Mouse (Mus musculus) hindbrain, embryonic 13.5 days (tissue): ENCODE measurements around the gene Runx2. TPM values are rescaled to one million over a fixed set of nuclear protein-coding genes. Genes with fewer than 3 reads are reported as not detected.

Experiments
- ATAC-seq: fragments of 200-750 bp; cut with Nextera tagmentation; 2 replicates; pipeline ENCODE4 v1.8.0; 2017; ENCODE audit warnings: moderate TSS enrichment; ENCODE audit not compliant: low FRiP score
- H3K27ac ChIP-seq: fragments of 300-500 bp; sonication (generic); 2 replicates; pipeline ENCODE4 v1.5.1; 2015; ENCODE audit warnings: inconsistent platforms, mild to moderate bottlenecking, moderate library complexity
- H3K27me3 ChIP-seq: fragments of 300-500 bp; sonication (generic); 2 replicates; pipeline ENCODE4 v1.6.1; 2015; ENCODE audit warnings: mild to moderate bottlenecking, inconsistent platforms
- H3K36me3 ChIP-seq: fragments of 300-500 bp; sonication (generic); 2 replicates; pipeline ENCODE4 v1.6.1; 2015; ENCODE audit warnings: mild to moderate bottlenecking, inconsistent platforms
- H3K4me1 ChIP-seq: fragments of 300-500 bp; sonication (generic); replicated peaks from 2 replicates; pipeline ENCODE4 v1.6.1; 2015; ENCODE audit warnings: inconsistent platforms
- H3K4me2 ChIP-seq: fragments of 300-500 bp; sonication (generic); 2 replicates; pipeline ENCODE4 v1.6.1; 2015; ENCODE audit warnings: inconsistent platforms, mild to moderate bottlenecking, moderate library complexity
- H3K4me3 ChIP-seq: fragments of 300-500 bp; sonication (generic); 2 replicates; pipeline ENCODE4 v1.5.1; 2015; ENCODE audit warnings: mild to moderate bottlenecking, inconsistent platforms
- H3K9ac ChIP-seq: fragments of 300-500 bp; sonication (generic); 2 replicates; pipeline ENCODE4 v1.6.1; 2015; ENCODE audit warnings: mild to moderate bottlenecking, inconsistent platforms
- H3K9me3 ChIP-seq: fragments of 300-500 bp; sonication (generic); 2 replicates; pipeline ENCODE4 v1.6.1; 2016; ENCODE audit warnings: inconsistent platforms
- WGBS: fragments of 180-500 bp; shearing (Covaris S2); methylation state at CpG from one replicate; pipeline ENCODE4 v1.1.7; 2015; 5-methylcytosine and 5-hydroxymethylcytosine counted together
- polyA plus RNA-seq: library from polyadenylated mRNA; unstranded; fragments of >200 nt; fragmentation: Nextera tagmentation; extraction: Ambion mirVana; gene quantifications from 2 replicates; pipeline ENCODE4 v1.2.1, GENCODE M21; 2015

Runx2 gene
- polyA plus RNA-seq, 1 experiment from 2014 or later = 0.62 TPM

DNA sequence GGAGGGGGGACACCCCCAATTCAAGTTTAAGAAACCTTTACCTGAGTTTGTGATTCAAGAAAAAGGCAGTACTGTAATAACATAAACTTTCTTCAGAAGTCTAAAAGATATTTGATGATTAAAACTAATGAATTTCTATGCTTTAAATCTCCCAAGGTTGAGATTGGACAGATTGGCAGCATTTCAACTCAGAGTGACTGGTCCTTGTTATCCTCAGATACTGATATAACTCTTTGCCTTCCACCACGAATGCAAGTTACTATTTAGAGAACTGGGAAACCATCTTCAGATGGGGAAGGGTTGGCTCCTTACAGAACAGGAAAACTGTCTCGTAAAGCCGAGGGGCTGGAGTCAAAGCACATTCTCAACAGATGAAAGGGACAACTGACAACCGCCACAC is 172.5 kb downstream of the Runx2 start:
- no peaks in the 10 kb centered on the region for H3K36me3 ChIP-seq
- no peak for ATAC-seq
- H3K9ac ChIP-seq = no peak overlapping the region
- no peak overlapping the region for H3K27ac ChIP-seq
- H3K4me1 ChIP-seq = peaks cover 4% of the 10 kb centered on the region; the same call in 1 of the 2 replicates
- no peaks in the 10 kb centered on the region for H3K9me3 ChIP-seq
- WGBS = 80% methylated on average over 4 of the region's 4 CpGs
- no peak overlapping the region for H3K4me2 ChIP-seq
- H3K4me3 ChIP-seq = no peak overlapping the region
- no peaks in the 10 kb centered on the region for H3K27me3 ChIP-seq

DNA sequence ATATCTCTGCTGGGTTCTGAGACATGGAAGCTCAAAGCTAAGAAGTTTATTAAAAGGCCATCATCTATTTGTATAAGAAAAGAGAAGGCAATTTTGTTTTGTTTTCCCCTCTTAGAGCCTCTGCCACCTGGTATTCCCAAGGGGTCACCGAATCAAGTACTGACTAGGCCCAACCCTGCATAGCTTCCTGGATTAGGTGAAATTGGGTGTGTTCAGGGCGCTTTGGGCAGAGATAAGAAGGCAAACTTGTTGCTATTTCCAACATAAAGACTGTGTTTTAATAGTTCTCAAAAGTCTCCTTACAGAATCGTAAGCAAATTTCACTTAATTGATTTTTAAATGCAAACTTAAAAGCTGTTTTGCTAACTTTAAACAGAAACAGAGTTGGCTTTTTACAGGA is 173.7 kb downstream of the Runx2 start:
- Histone ChIP-seq H3K4me1 (peaks cover 4% of the 10 kb centered on the region; the same call in 1 of the 2 replicates), H3K27me3 (no peaks in the 10 kb centered on the region), H3K9ac (no peak overlapping the region), H3K4me3 (no peak overlapping the region), H3K36me3 (no peaks in the 10 kb centered on the region), H3K27ac (no peak overlapping the region), H3K4me2 (no peak overlapping the region), H3K9me3 (no peaks in the 10 kb centered on the region)
- WGBS = 89% methylated on average over 3 of the region's 3 CpGs
- no peak for ATAC-seq

DNA sequence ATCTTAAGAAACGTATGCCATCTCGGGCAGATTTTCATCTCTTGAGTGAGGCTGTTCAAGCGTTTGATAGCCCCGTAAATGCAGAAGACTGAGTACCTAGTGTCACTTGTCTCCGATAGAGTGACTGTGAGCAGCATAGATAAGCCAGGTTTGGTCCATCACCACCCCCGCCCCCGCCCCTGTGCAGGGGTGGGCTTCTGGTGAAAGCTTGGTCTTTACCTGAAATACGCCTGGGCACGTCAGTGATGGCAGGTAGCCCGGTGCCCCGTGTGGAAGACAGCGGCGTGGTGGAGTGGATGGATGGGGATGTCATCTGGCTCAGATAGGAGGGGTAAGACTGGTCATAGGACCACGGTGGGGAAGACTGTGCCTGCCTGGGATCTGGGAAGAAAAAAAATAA is 175.2 kb downstream of the Runx2 start:
- H3K9me3 ChIP-seq = no peaks in the 10 kb centered on the region
- no peaks in the 10 kb centered on the region for H3K27me3 ChIP-seq
- H3K4me3 ChIP-seq = no peak overlapping the region
- H3K36me3 ChIP-seq = no peaks in the 10 kb centered on the region
- no peak for ATAC-seq
- H3K9ac ChIP-seq = no peak overlapping the region
- peaks cover 4% of the 10 kb centered on the region; the same call in 1 of the 2 replicates for H3K4me1 ChIP-seq
- H3K4me2 ChIP-seq = no peak overlapping the region
- H3K27ac ChIP-seq = no peak overlapping the region
- 89% methylated on average over 14 of the region's 14 CpGs for whole genome bisulfite sequencing

DNA sequence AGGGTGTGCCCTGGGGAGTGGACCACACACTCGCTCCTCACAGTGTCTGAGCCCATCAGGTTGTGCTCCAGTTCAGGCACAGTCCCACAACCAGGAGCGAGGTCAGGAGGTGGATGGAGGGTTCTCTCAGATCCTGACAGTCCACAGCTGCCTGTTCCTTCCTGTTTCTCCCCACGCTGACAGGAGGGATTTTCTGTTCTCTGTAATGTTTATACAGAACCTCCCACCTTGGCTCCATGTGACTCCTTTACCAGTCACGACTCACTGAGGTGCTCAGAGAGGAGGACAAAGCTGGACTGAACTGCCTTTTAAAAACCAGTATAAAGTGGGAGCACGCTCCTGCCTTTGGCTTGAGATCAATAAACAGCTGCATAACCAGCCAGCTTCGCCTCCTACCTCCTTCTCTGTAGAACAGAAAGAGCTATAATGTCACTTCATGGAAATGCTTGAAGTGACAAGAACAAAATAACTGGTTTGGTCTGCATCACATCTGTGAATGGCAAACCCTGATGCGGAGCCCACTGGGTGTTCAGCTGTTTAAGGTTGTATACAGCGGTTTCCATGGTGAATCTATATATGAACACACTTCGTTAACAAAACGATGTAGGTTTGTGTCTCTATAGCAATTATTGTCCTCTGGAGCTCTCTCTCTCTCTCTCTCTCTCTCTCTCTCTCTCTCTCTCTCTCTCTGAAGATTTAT is 177.3 kb downstream of the Runx2 start:
- Histone ChIP-seq H3K4me1 (peaks cover 4% of the 10 kb centered on the region; the same call in 1 of the 2 replicates), H3K27me3 (no peaks in the 10 kb centered on the region), H3K4me2 (no peak overlapping the region), H3K9me3 (no peaks in the 10 kb centered on the region), H3K4me3 (no peak overlapping the region), H3K36me3 (no peaks in the 10 kb centered on the region), H3K27ac (no peak overlapping the region), H3K9ac (no peak overlapping the region)
- ATAC-seq = no peak
- WGBS = 79% methylated on average over 10 of the region's 10 CpGs

GRCm38 (mm10) chr17:44634486-44634885 is 180.1 kb downstream of the Runx2 start:
- 78% methylated on average over 5 of the region's 5 CpGs for WGBS
- H3K4me3 ChIP-seq = no peak overlapping the region

DNA sequence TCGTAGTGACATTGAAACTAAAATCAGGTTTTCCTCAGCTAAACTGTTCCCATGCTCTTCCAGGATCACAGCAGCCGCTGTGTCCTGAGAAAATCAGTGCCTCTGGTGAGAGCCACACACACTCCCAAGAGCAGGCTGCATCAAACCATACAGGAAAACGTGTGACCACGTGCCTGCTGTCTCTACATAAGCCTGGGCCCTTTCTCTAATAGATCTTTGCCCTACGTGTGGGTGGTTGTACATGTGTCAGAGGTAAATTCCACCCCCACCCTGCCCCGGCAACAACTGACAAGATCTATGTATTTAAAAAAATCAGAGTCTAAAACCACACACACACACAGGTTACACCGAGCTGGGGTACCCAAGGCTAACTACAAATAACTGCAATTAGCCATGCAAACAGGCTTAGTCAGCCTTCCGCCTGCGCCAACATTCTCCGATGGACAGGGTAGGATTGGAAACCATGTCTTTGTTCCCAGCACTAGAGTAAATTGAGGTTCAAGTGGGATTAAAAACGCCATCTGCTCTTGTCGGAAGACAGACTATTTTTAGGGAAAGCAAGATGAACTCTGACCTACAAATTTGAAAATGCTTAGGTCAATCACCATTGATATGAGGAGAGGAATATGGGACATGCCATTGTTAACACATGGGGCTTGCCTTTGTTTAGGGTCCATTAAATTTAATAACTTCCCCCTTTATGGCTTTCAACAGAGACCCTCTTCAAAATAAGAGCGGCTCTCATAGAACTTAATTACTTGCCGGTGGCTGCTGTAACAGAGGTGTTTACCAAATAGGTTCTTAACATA is 180.8 kb downstream of the Runx2 start:
- WGBS = 82% methylated on average over 14 of the region's 14 CpGs

More at GRCm38 (mm10) chr17:44634486-44634885, 180.1 kb downstream of the Runx2 start:
- Histone ChIP-seq H3K9ac (no peak overlapping the region), H3K36me3 (no peaks in the 10 kb centered on the region), H3K27me3 (no peaks in the 10 kb centered on the region), H3K9me3 (no peaks in the 10 kb centered on the region), H3K27ac (no peak overlapping the region), H3K4me1 (peaks cover 4% of the 10 kb centered on the region; the same call in 1 of the 2 replicates), H3K4me2 (no peak overlapping the region)
- no peak for ATAC-seq

DNA sequence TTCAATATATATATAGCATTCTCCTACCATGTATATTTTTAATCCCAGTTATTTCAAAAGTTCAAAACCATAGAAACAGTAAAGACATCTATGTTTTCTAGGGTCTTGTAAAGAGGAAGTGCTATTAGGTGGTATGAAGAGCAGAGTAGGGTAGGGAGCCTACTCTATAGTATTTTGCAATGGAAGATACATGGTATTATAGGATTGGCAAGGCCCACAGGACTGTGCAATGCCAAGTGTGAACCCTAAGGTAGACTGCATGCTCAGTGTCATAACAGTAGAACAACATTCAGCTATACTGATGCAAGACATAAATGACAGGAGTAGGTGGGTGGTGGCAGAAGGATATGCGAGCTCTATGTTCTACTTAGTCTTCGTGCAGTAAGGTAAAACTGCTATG is 181.7 kb downstream of the Runx2 start:
- ATAC-seq = no peak
- no peak overlapping the region for H3K4me3 ChIP-seq
- no peaks in the 10 kb centered on the region for H3K27me3 ChIP-seq
- 98% methylated on average over 2 of the region's 2 CpGs for WGBS
- no peak overlapping the region for H3K27ac ChIP-seq
- H3K36me3 ChIP-seq = no peaks in the 10 kb centered on the region
- H3K4me2 ChIP-seq = no peak overlapping the region
- no peaks in the 10 kb centered on the region for H3K4me1 ChIP-seq
- H3K9me3 ChIP-seq = no peaks in the 10 kb centered on the region
- H3K9ac ChIP-seq = no peak overlapping the region

More for the DNA sequence above, 180.8 kb downstream of the Runx2 start:
- Histone ChIP-seq H3K36me3 (no peaks in the 10 kb centered on the region), H3K9me3 (no peaks in the 10 kb centered on the region), H3K27ac (no peak overlapping the region), H3K27me3 (no peaks in the 10 kb centered on the region), H3K4me1 (peaks cover 4% of the 10 kb centered on the region; the same call in 1 of the 2 replicates), H3K9ac (no peak overlapping the region), H3K4me2 (no peak overlapping the region), H3K4me3 (no peak overlapping the region)
- ATAC-seq = no peak

GRCm38 (mm10) chr17:44632292-44632691 is 182.3 kb downstream of the Runx2 start:
- H3K27me3 ChIP-seq = no peaks in the 10 kb centered on the region
- H3K9ac ChIP-seq = no peak overlapping the region
- no peaks in the 10 kb centered on the region for H3K9me3 ChIP-seq
- no peak overlapping the region for H3K4me2 ChIP-seq
- ATAC-seq = no peak
- 90% methylated on average over 4 of the region's 4 CpGs for WGBS
- H3K36me3 ChIP-seq = no peaks in the 10 kb centered on the region
- no peak overlapping the region for H3K27ac ChIP-seq
- no peaks in the 10 kb centered on the region for H3K4me1 ChIP-seq
- no peak overlapping the region for H3K4me3 ChIP-seq

- H3K4me2 ChIP-seq = no peak overlapping the region
- WGBS = 90% methylated on average over 4 of the region's 4 CpGs
- H3K27ac ChIP-seq = no peak overlapping the region
- H3K27me3 ChIP-seq = no peaks in the 10 kb centered on the region
- H3K4me1 ChIP-seq = no peaks in the 10 kb centered on the region
- H3K9ac ChIP-seq = no peak overlapping the region
- no peaks in the 10 kb centered on the region for H3K9me3 ChIP-seq
- H3K36me3 ChIP-seq = no peaks in the 10 kb centered on the region
- ATAC-seq = no peak
- H3K4me3 ChIP-seq = no peak overlapping the region
These were observed 183.0 kb downstream of the Runx2 start for GRCm38 (mm10) chr17:44631577-44631976.

GRCm38 (mm10) chr17:44627317-44627716 is 187.3 kb downstream of the Runx2 start:
- WGBS = 89% methylated on average over 6 of the region's 6 CpGs
- no peak for ATAC-seq
- Histone ChIP-seq H3K4me2 (no peak overlapping the region), H3K27me3 (no peaks in the 10 kb centered on the region), H3K4me1 (no peaks in the 10 kb centered on the region), H3K4me3 (no peak overlapping the region), H3K27ac (no peak overlapping the region), H3K9ac (no peak overlapping the region), H3K36me3 (no peaks in the 10 kb centered on the region), H3K9me3 (no peaks in the 10 kb centered on the region)

- Histone ChIP-seq H3K4me2 (no peak overlapping the region), H3K36me3 (no peaks in the 10 kb centered on the region), H3K9me3 (no peaks in the 10 kb centered on the region), H3K9ac (no peak overlapping the region), H3K27ac (no peak overlapping the region), H3K27me3 (no peaks in the 10 kb centered on the region), H3K4me1 (no peaks in the 10 kb centered on the region), H3K4me3 (no peak overlapping the region)
- no peak for ATAC-seq
- WGBS = 85% methylated on average over 2 of the region's 2 CpGs
These were observed 190.9 kb downstream of the Runx2 start for GRCm38 (mm10) chr17:44623707-44624106.

DNA sequence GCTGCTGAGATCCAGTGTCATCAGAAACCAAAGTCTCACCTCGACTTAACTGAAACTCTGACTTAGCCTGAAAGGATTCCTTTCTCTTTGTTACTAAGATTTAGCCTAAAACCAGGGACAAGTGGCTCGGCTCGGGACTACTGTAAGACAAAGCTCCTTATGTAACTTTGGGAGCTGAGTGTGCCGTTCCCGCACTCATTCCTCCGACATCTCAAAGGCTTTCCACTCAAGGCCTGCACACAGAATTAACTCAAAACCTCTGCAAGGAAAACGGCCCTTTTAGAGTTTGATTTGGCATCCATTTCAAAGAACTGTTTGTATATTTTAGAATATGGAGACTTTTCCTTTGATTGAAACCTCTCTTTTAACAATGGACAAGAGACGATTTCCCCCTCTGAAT is 191.3 kb downstream of the Runx2 start:
- no peak for ATAC-seq
- H3K9ac ChIP-seq = no peak overlapping the region
- 57% methylated on average over 8 of the region's 8 CpGs for WGBS

More for the DNA sequence above, 191.3 kb downstream of the Runx2 start:
- no peak overlapping the region for H3K27ac ChIP-seq
- peaks cover under 1% of the 10 kb centered on the region; the same call in 1 of the 2 replicates for H3K4me1 ChIP-seq
- no peak overlapping the region for H3K4me3 ChIP-seq
- H3K4me2 ChIP-seq = no peak overlapping the region
- H3K36me3 ChIP-seq = no peaks in the 10 kb centered on the region
- no peaks in the 10 kb centered on the region for H3K27me3 ChIP-seq
- no peaks in the 10 kb centered on the region for H3K9me3 ChIP-seq
